Mouse (Mus musculus) kidney, postnatal 25 days (tissue): ENCODE data around the gene Actg2.
"Not testable (repeated sequence)": the region's sequence is repeated elsewhere in the genome, so short reads cannot be mapped to it uniquely, and the experiment has no call there.

Source experiments
- DNase-seq, 2 experiments: peaks; one replicate each; pipeline ENCODE4 v3.0.0; 2021; ENCODE audit warnings: mixed read lengths in 2 of 2

The Actg2 gene

DNA sequence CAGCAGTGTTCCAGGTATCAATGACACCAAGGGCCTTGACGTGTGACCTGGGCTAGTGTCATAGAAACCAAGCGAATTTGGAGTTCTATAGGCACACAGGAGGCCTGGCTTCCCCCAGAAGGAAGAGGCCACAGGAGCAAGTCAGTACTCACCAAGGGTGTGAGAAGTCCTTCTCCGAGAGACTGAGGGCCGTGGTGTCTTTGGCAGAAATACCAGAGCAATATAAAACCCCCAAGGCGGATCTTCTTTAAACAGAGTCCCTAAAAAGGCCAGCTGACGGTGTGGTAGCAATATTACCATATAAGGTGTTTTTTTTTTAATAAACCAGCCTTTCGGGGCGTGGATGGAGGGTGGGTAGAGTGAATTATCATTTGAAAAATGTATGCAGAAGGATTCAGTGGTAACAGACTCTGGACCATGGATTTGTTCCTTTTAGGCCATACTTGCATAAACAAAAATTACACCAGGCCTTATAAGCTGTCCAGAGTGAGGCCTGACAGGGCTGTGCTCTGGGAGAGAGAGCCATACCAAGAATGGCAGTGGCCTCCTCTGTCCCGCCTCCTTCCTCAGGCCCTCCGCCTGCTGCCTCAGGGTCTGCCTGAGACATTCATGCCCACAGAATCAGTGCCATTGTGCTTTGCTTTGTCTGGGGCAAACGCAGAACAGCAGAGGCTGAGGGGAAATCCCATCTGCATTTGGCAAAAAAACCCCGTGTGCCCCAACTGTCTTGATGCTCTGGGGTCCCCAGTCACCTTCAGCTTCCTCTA lies at the start of gene Actg2:
TSS of gene Actg2 (minus strand) at position 238 of the 767 bp plus-strand sequence.
- no peak for DNase-seq

DNA sequence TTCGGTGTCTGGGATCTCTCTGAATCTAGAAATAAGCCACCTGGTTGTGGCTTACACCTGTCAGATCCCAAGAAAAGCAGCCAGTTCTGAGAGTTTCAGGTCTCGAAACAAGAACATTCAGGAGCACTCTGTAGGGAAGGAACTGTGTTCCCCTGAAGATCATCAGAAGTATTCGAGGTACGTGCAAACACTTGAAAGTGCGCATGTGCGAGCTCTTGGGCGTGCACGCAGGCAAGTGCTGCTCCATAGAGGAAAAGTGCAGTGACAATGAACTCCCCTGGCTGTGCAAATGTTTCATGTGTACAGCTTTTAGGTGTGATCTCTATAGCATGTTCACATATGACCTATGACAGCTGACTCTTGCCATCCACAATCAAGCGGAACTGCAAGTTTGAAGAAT lies 49.3 kb upstream of the Actg2 start:
- not testable (repeated sequence) for DNase-seq

DNA sequence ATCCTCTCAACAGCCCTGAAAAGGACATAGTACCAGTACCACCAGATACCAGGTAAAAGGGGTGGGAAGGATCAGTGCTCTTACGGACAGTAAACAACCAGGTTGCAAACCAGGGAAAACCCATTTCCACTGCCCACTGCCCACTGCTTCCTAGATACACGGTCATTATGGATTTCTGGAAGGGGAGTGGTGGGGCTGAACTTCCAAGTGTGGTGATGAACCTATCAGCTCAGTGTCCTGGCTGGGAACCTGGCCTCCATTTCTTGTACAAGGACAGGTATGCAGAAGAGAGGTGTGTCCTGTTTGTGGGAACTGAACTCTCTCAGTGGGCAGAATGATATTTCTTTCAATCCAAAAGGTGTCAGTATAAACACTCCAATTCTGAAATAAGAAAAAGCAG lies 47.5 kb upstream of the Actg2 start:
- DNase-seq: no peak

DNA sequence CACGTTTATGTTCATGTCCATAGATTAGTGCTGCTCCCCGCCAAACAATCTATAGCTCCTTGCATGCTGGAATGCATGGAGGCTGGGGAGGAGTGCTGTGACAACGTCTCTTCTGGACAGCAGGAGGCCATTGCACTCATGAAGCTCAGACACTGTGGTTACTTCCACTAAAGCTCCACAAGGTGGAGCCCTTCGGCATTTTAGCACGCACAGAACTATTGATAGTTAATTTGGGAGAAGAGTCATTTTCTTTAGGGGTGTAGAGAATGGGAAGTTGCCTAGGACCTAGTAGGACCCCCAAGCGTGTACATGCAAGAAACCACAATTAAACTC lies 46.8 kb upstream of the Actg2 start:
- DNase-seq: peak; percentile 45 to 47

DNA sequence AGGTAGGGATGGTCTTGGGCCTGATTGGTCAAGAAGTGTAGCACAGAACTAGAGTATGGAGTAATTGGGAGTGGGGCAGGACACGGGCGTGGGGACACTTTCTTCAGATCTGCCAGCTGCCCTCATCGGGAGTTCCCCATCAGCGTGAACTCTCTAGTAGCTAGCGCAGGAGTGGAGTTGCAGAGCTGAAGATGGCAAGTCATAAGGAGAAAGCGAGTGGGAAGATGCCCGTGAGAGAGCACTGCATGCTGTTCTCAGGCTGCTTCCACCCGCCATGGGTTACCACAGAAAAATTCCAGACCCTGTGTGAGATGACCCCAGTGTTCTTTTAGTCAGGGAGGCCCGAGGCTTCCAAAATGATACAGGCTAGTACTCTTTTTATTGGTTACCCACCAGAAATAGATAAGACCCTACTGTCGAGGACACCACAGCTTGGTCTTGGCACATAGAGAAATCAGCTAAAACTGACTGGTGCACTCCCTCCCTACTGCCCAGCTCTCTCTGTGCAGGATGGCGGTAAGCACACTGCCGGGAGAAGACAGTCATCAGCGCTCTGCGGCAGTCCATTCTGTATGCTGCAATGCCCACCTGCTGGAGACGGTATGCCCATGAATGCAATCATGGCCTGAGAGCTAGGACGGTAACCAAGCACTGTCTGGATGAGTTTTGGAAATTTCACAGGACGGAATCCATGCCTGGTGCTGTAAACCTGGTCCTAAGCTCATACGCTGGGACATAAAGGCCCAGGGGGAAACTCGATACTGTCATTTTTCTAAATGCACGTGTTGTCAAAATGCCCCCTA lies 46.3 kb upstream of the Actg2 start:
- no peak for DNase-seq

DNA sequence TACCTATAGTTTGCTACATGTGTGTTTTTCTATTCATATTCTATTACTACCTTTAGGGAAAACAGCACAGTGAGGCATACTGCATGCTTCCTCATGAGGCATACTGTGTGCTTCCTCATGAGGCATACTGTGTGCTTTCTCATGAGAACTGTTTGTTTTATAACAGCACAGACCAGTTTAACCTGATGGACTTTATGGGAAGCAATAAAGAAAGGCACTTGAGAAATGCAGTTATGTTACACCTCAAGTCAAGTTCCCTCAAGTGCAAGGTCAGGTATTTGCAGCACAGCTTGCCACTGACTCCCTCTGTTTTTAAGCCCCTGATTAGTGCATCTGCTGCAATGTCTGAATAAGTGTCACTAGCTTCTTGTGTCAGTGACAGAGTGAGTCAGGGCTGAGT lies 41.5 kb upstream of the Actg2 start:
- DNase-seq: no peak

DNA sequence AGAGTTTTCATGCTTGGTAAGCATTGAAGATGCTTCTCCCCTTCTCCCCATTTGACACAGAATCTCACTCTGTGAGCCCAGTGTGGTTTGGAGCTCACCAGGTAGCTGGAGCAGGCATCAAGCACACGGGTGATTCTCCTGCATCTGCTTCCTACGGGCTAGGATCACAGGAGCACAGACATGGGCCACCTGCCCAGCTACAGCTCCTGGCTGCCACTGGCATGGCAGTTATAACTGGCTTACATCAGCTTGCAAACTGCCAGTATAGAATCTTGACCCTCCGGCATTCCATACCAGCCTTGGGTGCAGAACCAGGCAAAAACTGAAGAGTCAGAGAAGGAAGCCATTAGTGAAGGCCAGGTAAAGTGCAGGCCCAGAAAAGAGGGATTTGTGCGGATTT lies 39.5 kb upstream of the Actg2 start:
- DNase-seq: no peak

DNA sequence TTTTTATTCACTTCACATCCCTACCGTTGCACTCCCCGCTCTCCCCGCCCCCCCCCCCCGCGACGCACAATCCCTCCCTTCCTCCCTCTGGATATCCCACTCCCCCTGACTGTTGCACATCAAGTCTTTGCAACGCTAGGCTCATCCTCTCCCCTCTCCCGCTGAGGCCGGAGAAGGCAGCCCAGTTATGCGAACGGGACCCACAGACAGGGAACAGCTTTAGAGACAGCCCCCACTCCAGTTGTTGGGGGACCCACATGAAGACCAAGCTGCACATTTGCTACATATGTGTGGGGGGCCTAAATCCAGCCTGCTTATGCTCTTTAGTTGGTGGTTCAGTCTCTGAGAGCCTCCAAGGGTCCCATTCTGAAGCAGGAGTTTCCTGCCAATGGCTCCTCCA lies 36.6 kb upstream of the Actg2 start, which contains the start of gene Stambp:
TSS of gene Stambp (minus strand) at position 59 of the 400 bp plus-strand sequence.
- DNase-seq: no peak

DNA sequence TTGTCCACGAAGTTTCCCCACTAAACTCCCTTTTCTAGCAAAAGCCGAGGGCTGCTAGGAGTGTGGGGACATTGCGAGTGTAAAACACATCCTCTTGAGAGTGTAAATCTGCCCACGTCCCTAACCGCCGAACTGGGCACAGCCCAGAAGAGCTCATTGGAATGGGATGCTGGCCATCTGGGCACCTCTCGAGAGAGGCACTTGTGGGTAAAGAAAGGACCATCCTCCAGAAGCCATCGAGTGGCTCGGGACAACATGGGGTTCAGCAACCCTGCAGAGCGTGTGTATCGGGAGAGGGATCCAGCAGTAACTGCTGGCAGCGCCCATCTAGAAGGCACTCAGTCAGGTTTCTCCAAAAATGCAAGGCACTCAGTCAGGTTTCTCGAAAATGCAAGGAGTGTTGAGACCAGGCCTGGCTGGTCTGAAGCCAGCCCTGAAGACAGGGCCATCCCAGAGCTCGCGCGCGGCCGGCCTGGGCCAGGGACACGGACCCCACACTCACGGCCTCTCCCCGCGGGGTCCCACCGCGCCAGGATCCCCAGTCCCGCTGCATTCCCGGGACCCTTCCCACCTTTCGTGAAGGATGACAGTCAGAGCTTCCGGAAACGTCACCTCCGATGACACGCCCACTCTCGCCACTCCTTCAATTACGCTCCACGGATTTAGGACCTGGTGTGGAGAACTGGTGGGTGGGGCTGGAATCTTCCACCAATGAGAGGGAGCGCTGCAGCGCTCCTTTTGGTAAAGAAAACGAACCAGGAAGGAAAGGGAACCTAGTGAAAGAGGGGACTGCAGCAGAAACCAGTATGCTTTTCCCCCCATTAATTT lies 36.0 kb upstream of the Actg2 start:
- peak; percentile 95 to 96 for DNase-seq

DNA sequence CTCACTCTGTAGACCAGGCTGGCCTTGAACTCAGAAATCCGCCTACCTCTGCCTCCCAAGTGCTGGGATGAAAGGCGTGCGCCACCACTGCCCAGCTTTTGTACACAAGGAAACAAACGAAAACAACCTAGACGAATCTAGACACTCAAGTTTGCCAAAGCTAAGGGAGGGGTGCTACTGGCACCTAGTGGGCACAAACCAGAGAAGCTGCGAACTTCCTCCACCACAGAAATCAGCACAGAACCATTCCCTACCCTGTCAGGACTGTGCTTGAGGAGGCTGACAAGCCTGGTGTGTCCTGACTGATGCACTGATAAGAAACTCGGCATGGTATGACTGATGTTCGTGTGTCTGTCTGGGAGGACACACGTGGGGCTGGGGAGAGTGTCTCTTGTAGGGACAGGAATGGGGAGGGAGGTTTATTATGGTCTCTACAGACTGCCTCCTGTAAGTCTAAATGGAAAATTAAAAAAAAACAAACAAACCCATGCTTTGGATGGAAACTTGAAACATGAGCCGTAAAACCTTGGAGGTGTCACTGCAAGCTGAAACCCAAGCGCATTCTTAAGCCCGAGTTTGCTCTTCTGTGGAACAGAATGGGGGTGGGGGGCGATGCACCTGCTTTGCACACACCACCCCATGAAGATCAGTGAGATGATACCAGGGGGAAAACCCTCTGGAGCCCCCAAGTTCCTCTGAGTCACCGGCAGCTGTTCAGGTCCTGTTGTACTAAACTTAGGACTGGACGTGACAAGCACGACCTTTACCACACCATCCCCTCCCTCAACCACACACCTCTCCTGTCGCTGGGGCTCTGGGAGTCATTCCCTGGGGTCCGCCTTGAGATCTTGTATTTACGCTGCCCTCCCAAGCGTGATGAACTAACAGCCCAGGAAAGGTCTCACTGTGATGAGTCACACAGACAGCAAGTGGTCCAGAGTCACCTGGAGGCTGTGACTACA lies 33.1 kb upstream of the Actg2 start:
- DNase-seq: no peak

DNA sequence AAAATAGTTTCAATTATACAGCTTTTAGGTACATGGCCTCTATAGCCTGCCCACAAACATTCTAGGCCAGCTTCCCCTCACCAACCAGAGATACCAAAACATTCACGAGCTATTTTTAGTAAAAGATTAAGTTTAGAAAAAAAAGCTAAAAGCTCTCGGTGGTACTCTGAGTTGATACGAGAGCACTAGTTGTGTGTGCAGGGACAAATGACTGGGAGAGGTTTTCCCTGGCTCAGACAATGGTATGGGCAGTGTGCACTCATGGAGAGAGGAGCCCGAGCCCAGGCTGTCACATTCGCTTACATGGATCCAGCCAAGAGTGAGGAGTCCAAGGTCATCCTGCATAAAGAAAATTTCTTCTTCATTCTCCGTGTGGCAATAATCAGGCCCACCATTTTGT lies 19.9 kb upstream of the Actg2 start:
- DNase-seq: no peak

DNA sequence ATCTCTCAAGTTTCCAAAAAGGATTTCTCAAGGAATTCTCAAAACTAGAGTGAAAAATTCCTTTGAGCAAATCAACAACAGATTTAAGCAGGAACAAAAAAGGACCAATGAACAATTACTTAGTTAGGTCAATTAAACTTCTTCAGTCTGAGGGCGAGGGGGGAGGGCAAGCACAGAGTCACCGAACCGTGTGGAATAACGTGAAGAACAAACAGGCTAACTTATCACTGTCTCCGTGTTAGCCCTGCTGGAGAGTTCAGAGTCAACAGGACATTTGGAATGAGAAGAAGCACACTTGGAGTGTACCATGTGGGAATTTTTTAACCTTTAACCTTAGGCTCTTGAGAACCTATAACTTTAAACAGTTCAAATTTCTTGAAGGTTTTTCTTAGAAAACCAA lies 12.3 kb upstream of the Actg2 start:
- DNase-seq: peak; percentile 48 to 66

DNA sequence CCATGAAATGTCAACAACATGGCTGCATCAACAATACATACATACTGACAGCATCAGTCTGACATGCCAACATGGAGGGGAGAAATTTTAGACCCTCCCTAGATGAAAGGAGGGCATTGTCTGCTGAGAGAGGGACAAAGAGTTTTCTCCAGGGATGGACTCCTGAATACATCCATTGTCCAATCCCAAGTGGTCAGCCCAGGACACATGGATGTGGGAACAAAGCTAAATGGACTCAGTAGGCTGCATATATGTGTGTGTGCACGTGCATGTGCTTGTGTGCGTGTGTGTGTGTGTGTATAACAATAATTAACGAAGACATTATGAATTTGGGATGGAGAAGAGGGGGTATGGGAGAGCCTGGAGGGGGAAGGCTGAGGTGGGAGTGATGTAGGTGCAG lies 9.7 kb upstream of the Actg2 start:
- no peak for DNase-seq

DNA sequence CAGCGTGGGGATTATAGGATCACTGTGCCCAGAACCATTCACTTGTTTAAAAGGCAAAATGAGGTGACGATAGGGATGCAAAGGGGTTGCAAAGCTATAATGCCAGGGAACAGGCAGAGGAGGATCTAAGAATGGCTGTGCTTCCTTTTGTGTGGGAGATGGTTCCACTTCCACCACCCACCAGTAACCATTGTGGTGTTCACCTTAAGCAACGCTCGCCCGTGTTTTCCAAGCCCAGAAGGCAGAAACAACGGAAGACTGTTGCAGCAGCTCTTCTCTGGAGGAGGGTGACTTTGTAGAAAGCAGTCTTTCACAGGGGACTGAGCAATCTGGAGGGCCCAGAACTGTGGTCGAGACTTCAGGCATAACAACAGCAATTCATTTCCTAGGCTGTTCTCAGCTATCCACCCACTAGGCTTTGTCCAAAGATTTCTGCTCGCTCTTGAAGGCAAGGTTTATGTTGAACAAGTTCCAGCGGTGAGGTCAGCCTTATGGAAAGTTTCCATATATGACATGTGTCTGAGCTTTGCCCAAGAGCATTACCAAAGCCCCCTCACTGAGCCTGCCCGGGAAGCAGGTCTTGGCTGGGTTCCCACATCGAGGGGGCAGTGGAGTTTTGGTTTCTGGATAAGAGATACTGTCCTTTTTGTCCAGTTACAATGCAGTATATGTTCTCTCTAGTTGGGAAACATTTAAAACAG lies 5.8 kb upstream of the Actg2 start:
- DNase-seq: no peak

DNA sequence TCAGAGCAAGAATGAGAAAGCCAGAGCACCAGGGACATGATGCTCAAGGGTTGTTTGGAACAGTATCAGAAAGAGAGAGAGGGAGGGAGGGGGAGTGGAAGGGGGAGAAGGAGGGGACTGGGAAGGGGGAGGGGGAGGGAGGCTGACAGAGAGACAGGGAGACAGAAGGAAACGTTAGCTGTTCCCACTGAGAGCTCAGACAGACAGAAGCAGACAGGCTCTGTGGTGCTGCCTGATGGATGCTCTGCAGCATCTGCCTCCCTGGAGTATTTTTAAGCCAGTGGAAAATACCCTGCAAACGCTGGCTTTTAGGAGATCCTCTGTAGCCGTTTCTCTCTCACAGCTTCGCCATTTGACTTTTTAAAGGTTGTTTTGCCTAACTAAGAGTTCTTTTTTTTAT lies 4.0 kb upstream of the Actg2 start:
- DNase-seq: no peak

DNA sequence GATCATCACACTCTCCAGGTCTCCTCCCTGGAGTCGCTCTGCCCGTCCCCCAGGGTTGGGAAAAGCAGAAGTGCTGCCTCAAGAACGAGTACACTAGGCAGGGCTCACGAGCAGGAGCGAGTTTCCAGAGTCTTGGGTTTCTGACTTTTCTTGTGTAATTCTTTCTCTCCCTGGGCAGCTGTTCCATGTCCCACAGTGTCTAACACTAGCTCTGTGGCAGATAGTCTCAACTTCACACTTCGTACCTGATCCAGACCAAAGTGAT lies 662 bp upstream of the Actg2 start:
- no peak for DNase-seq

DNA sequence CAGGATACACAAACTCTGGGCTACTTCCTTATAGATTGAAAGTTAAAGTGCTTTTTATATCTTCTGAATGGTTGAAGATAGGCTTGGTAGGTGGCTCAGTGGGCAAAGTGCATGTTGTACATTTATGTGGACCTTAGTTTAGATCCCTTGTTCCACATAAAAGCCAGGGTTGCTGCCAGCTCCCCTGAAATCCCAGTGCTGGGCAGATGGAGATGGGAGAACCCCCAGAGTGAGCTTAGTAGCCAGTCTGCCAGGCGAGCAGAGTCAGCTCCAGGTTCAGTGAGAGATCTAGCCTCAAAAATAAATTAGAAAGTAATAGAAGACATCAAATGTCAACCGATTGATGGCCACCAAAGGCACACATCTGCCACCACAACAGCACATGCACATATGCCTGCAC lies 3.5 kb downstream of the Actg2 start:
- no peak for DNase-seq

DNA sequence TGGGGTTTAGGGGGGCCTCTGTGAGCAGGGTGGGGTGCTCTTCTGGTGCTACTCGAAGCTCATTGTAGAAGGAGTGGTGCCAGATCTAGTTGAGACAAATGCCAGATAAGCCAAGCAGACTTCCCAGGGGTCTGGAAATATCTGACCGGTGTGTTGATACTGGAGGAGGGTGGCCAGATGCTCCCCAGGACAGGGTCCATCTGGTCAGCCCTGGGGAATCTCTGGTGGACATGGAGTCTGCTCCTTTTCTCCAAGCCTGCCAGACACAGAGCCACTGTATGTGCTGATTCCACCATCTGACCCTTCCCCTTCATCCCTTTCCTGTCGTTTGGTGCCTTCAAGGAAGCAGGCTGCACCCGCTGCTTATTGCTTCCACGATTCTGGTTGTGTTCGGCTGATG lies 12.9 kb downstream of the Actg2 start:
- no peak for DNase-seq

DNA sequence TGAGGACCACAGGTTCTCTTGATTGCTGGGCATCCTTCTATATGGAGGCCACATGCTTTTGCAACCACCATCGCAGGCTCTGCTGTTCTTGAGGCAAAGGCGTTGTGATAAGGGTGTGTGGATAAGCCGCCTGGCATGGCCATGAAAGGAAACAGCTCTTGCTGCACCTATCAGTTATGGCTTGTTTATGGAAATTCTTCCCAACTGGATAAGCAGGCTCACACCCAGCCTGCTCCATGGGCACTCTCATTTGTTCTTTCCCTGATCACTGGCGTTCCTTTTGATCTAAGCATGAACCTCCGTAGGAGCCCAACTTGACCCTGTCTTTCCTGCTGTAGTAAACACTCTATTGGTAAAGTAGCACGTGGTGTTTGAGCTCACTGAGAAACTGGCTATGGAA lies 14.3 kb downstream of the Actg2 start:
- DNase-seq: no peak

DNA sequence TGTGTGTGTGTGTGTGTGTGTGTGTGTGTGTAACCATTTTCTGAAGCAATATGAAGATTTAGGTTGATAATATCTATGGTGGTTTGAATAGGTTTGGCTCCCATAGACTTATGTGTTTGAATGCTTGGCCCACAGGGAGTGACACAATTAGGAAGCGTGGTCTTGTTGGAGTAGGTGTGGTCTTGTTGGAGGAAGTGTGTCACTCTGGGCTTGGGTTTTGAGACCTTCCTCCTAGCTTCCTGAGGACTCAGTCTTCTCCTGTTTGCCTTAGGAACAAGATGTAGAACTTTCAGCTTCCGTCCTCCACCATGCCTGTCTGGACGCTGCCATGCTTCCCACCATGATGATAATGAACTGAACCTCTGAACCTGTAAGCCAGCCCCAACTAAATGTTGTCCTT lies 17.4 kb downstream of the Actg2 start:
- no peak for DNase-seq

DNA sequence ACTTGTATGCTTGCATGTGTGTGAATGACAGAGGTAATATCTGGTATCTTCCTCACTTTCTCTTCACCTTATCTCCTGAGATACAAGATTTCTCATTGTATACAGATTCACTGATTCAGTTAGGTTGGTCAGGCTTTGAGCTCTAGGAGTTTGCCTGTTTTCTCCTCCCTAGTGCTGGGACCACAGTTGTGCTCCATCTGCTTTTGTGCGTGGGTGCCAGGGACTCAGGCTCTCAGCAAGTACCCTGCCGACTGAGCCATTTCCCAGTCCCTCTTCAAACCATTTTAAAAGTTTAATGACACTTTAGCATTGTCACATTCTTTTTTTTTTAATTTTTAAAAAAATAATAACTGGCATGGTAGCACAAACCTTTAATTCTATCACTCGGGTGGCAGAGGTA lies 20.9 kb downstream of the Actg2 start:
- DNase-seq: no peak

DNA sequence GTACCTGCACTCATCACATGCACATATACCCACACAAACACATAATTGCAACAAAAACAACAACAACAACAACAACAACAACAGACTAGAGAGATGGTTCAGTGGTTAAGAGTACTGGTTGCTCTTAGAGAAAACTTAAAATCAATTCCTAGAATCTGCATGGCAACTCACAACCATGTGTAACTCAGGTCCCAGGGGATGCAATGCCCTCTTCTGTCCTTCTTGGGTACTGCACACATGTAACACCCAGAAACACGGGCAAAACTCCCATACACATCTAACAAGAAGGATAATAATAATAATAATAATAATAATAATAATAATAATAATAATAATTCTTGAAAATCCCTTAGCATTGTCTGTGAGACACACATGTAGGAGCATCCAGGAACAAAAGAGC lies 23.6 kb downstream of the Actg2 start:
- DNase-seq: peak; percentile 61 to 88
